Mouse (Mus musculus): ENCODE measurements at regions not wholly inside any gene's neighbourhood (a gene's known extent, or its start where the extent isn't known, plus 50 kb on each side); places are given as distances from the start of the nearest gene placed in this dataset.

GRCm38 (mm10) chr9:115653116-115653515 is 256.1 kb upstream of the Gadl1 start:
- no peaks in the 10 kb centered on the region for H3K27me3 ChIP-seq (ENCODE audit: control insufficient read depth, insufficient read depth, insufficient read length)
- TF ChIP-seq POLR2AphosphoS2 (IDR thresholded peaks at IDR 0.05; ENCODE audit: insufficient read length, low read depth) (no peak), SRF (IDR thresholded peaks at IDR 0.05; ENCODE audit: control insufficient read depth, insufficient read length, low read depth) (no peak), USF1 (IDR thresholded peaks at IDR 0.05; ENCODE audit: low read depth) (no peak), POLR2A (IDR thresholded peaks at IDR 0.05; ENCODE audit: insufficient read length, low read depth) (no peak), REST (IDR thresholded peaks at IDR 0.05; ENCODE audit: insufficient read depth, insufficient read length) (no peak), MYOD1 (IDR thresholded peaks at IDR 0.05; ENCODE audit: control insufficient read depth in 1 of 3, insufficient read length in 2 of 3, low read depth in 2 of 3) (no peak), TCF3 (IDR thresholded peaks at IDR 0.05; ENCODE audit: insufficient read length, low read depth) (no peak), TCF12 (IDR thresholded peaks at IDR 0.05; ENCODE audit: insufficient read depth, poor library complexity, severe bottlenecking) (no peak), MAX (IDR thresholded peaks at IDR 0.05; ENCODE audit: low read depth) (no peak), MYOG (IDR thresholded peaks at IDR 0.05; ENCODE audit: control insufficient read depth in 1 of 3, insufficient read depth in 1 of 3, insufficient read length in 2 of 3, low read depth in 2 of 3) (no peak), CEBPB (IDR thresholded peaks at IDR 0.05; ENCODE audit: insufficient read depth, poor library complexity, severe bottlenecking) (no peak), E2F4 (IDR thresholded peaks at IDR 0.05; ENCODE audit: insufficient read depth) (no peak)
- no peaks in the 10 kb centered on the region for H3K36me3 ChIP-seq (ENCODE audit: control insufficient read depth, insufficient read depth)
- no peak overlapping the region for H3K4me3 ChIP-seq
- H3K79me2 ChIP-seq (ENCODE audit: control insufficient read depth, insufficient read depth), result no peaks in the 10 kb centered on the region
- no peak overlapping the region for H3K4me2 ChIP-seq (ENCODE audit: low read depth)
- H3ac ChIP-seq (ENCODE audit: control insufficient read depth, insufficient read length), result no peak overlapping the region

DNA sequence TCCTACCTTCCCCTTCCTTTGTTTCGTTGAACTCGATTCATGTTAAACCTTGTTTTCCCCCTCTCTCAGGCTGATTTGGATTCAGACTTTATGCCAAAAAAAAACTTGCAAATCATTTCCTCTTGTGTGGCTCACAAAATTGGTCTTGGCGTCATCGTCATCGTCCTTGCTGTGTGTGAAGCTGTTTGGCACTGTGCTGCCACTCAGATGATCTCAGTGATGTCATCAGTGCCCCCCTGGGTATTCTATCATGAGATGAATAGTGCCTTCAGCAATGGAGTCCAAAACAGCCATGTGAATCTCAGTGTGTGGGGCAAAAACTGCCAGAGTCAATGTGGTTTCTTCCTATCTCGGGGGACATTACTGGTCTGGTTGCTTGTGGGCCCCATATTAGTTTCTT is 254.3 kb upstream of the Gadl1 start:
- no peaks in the 10 kb centered on the region for H3K27me3 ChIP-seq (ENCODE audit: control insufficient read depth, insufficient read depth, insufficient read length)
- TF ChIP-seq REST (IDR thresholded peaks at IDR 0.05; ENCODE audit: insufficient read depth, insufficient read length) (no peak), E2F4 (IDR thresholded peaks at IDR 0.05; ENCODE audit: insufficient read depth) (no peak), MYOD1 (IDR thresholded peaks at IDR 0.05; ENCODE audit: control insufficient read depth in 1 of 3, insufficient read length in 2 of 3, low read depth in 2 of 3) (no peak), MAX (IDR thresholded peaks at IDR 0.05; ENCODE audit: low read depth) (no peak), POLR2AphosphoS2 (IDR thresholded peaks at IDR 0.05; ENCODE audit: insufficient read length, low read depth) (no peak), MYOG (IDR thresholded peaks at IDR 0.05; ENCODE audit: control insufficient read depth in 1 of 3, insufficient read depth in 1 of 3, insufficient read length in 2 of 3, low read depth in 2 of 3) (no peak)
- no peak overlapping the region for H3K4me2 ChIP-seq (ENCODE audit: low read depth)
- no peaks in the 10 kb centered on the region for H3K36me3 ChIP-seq (ENCODE audit: control insufficient read depth, insufficient read depth)
- no peak overlapping the region for H3K4me3 ChIP-seq
- no peaks in the 10 kb centered on the region for H3K79me2 ChIP-seq (ENCODE audit: control insufficient read depth, insufficient read depth)
- no peak overlapping the region for H3ac ChIP-seq (ENCODE audit: control insufficient read depth, insufficient read length)

DNA sequence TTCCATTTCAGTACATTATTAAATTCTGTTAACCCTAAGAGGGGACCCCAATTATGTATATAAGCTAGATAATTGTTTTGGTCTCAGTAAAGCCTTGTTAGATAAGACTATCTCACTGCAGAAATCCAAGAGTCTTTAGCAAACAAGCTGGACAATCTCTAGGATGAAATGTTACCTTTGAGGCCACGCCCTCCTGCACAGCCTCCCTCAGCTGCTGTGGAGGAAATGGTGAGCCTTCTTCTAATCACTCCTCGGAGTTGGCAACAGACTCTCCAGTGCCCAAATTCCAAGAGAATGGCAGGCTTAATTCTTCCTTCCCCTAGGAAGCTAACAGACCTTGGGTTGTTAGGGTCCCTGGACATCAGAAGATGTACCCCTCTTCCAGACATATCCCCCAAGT is 252.7 kb upstream of the Gadl1 start:
- Histone ChIP-seq H3ac (ENCODE audit: control insufficient read depth, insufficient read length) (no peak overlapping the region), H3K4me2 (ENCODE audit: low read depth) (no peak overlapping the region), H3K27me3 (ENCODE audit: control insufficient read depth, insufficient read depth, insufficient read length) (no peaks in the 10 kb centered on the region), H3K36me3 (ENCODE audit: control insufficient read depth, insufficient read depth) (no peaks in the 10 kb centered on the region), H3K4me3 (no peak overlapping the region), H3K79me2 (ENCODE audit: control insufficient read depth, insufficient read depth) (no peaks in the 10 kb centered on the region)
- TF ChIP-seq POLR2AphosphoS2 (IDR thresholded peaks at IDR 0.05; ENCODE audit: insufficient read length, low read depth) (no peak), MYOG (IDR thresholded peaks at IDR 0.05; ENCODE audit: control insufficient read depth in 1 of 3, insufficient read depth in 1 of 3, insufficient read length in 2 of 3, low read depth in 2 of 3) (no peak), CEBPB (IDR thresholded peaks at IDR 0.05; ENCODE audit: insufficient read depth, poor library complexity, severe bottlenecking) (no peak), MYOD1 (IDR thresholded peaks at IDR 0.05; ENCODE audit: control insufficient read depth in 1 of 3, insufficient read length in 2 of 3, low read depth in 2 of 3) (no peak)

GRCm38 (mm10) chr9:115656994-115657713 is 252.1 kb upstream of the Gadl1 start:
- no peaks in the 10 kb centered on the region for H3K79me2 ChIP-seq (ENCODE audit: control insufficient read depth, insufficient read depth)
- no peak overlapping the region for H3K4me2 ChIP-seq (ENCODE audit: low read depth)
- no peaks in the 10 kb centered on the region for H3K36me3 ChIP-seq (ENCODE audit: control insufficient read depth, insufficient read depth)
- no peak for TF ChIP-seq REST (IDR thresholded peaks at IDR 0.05; ENCODE audit: insufficient read depth, insufficient read length)
- TF ChIP-seq MAX (IDR thresholded peaks at IDR 0.05; ENCODE audit: low read depth), result no peak
- TF ChIP-seq POLR2A (IDR thresholded peaks at IDR 0.05; ENCODE audit: insufficient read length, low read depth), result no peak
- TF ChIP-seq POLR2AphosphoS2 (IDR thresholded peaks at IDR 0.05; ENCODE audit: insufficient read length, low read depth), result no peak
- TF ChIP-seq TCF3 (IDR thresholded peaks at IDR 0.05; ENCODE audit: insufficient read length, low read depth), result no peak
- no peak for TF ChIP-seq USF1 (IDR thresholded peaks at IDR 0.05; ENCODE audit: low read depth)
- no peaks in the 10 kb centered on the region for H3K27me3 ChIP-seq (ENCODE audit: control insufficient read depth, insufficient read depth, insufficient read length)
- no peak overlapping the region for H3K4me3 ChIP-seq
- H3ac ChIP-seq (ENCODE audit: control insufficient read depth, insufficient read length), result no peak overlapping the region

GRCm38 (mm10) chr9:115658477-115658876 is 250.8 kb upstream of the Gadl1 start:
- H3K36me3 ChIP-seq (ENCODE audit: control insufficient read depth, insufficient read depth), result no peaks in the 10 kb centered on the region
- TF ChIP-seq USF1 (IDR thresholded peaks at IDR 0.05; ENCODE audit: low read depth) (no peak), MYOD1 (IDR thresholded peaks at IDR 0.05; ENCODE audit: control insufficient read depth in 1 of 3, insufficient read length in 2 of 3, low read depth in 2 of 3) (no peak), E2F4 (IDR thresholded peaks at IDR 0.05; ENCODE audit: insufficient read depth) (no peak), MYOG (IDR thresholded peaks at IDR 0.05; ENCODE audit: control insufficient read depth in 1 of 3, insufficient read depth in 1 of 3, insufficient read length in 2 of 3, low read depth in 2 of 3) (no peak), CEBPB (IDR thresholded peaks at IDR 0.05; ENCODE audit: insufficient read depth, poor library complexity, severe bottlenecking) (no peak), POLR2AphosphoS2 (IDR thresholded peaks at IDR 0.05; ENCODE audit: insufficient read length, low read depth) (no peak), REST (IDR thresholded peaks at IDR 0.05; ENCODE audit: insufficient read depth, insufficient read length) (no peak), POLR2A (IDR thresholded peaks at IDR 0.05; ENCODE audit: insufficient read length, low read depth) (no peak), TCF12 (IDR thresholded peaks at IDR 0.05; ENCODE audit: insufficient read depth, poor library complexity, severe bottlenecking) (no peak), SRF (IDR thresholded peaks at IDR 0.05; ENCODE audit: control insufficient read depth, insufficient read length, low read depth) (no peak)
- no peak overlapping the region for H3ac ChIP-seq (ENCODE audit: control insufficient read depth, insufficient read length)
- no peak overlapping the region for H3K4me2 ChIP-seq (ENCODE audit: low read depth)
- H3K79me2 ChIP-seq (ENCODE audit: control insufficient read depth, insufficient read depth), result no peaks in the 10 kb centered on the region
- no peaks in the 10 kb centered on the region for H3K27me3 ChIP-seq (ENCODE audit: control insufficient read depth, insufficient read depth, insufficient read length)
- H3K4me3 ChIP-seq, result no peak overlapping the region

All from myocyte (in vitro differentiated cells).